8 mouse cellular contexts compared by ENCODE assay signal in the genomic region with DNA sequence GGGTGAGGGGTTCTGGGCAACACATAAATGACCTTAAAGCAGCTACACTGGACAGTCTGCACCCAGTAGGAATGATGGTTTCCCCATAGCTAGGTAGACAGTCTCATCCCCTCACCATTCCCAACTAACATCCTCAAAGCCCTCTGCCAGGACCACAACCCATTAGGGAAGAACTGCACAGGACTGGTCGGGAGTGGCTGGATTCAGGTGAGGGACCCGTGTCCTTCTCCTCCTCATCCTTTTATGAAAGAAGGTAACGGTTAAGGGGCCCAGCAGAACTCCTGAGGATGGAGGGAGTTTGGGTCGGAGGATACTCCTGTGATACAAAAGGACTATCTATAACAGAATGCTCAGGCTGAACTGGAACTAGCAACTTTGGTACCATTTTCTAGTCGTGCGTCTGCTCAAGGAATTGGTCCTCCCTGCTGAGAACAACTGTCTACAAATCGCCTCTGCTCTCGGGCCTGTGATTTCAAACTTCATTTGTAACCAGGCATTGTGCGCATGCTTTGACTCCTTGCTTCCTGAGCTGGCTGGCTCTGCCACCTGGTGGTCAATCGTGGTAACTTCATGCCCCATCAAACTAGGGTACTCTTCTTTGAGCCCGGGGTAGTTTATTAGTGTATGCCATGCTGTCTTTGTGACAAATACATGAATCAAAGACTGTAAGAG.
A peak's percentile ranks its signal among the peaks of the same experiment; 100 is the strongest.
DNase-seq lines count a peak whose midpoint lies in the region; ATAC-seq and TF ChIP-seq lines count a peak whose summit lies in the region.

No protein-coding gene starts in this region.

- no peaks in the 10 kb centered on the region for H3K4me1 ChIP-seq in embryonic facial prominence, embryonic 11.5 days (ENCODE audit: control insufficient read depth, insufficient read depth, low read length)
- H3K4me1 ChIP-seq in heart, adult 2 months (ENCODE audit: control insufficient read depth, insufficient read depth, low read length), result no peaks in the 10 kb centered on the region; the same call in 1 of the 2 replicates
- H3K4me1 ChIP-seq in limb, embryonic 14.5 days (ENCODE audit: control insufficient read depth, insufficient read depth, low read length), result no peaks in the 10 kb centered on the region

- no peak for TF ChIP-seq POLR2A in heart, adult 2 months (IDR thresholded peaks at IDR 0.05; ENCODE audit: insufficient read depth, low read depth, low read length)
- TF ChIP-seq POLR2A in limb, embryonic 14.5 days (IDR thresholded peaks at IDR 0.05; ENCODE audit: borderline replicate concordance, extremely low read depth, insufficient read depth, insufficient read length), result no peak

- peak overlapping the region; percentile 28; the same call in 1 of the 2 replicates for H3K9ac ChIP-seq in embryonic facial prominence, embryonic 11.5 days (replicated peaks; ENCODE audit: low read length)
- H3K9ac ChIP-seq in heart, adult 2 months (ENCODE audit: low read depth, low read length), result no peak overlapping the region
- H3K9ac ChIP-seq in limb, embryonic 14.5 days (ENCODE audit: low read depth, low read length, severe bottlenecking), result 0 out of 2 replicates have a peak overlapping the region, but pooled peaks have one; percentile 3

- no peaks in the 10 kb centered on the region for H3K79me2 ChIP-seq in heart, adult 2 months (replicated peaks; ENCODE audit: control insufficient read depth, insufficient read depth, low read length)

- TF ChIP-seq EP300 in heart, adult 2 months (IDR thresholded peaks at IDR 0.05; ENCODE audit: insufficient read depth, low read depth, low read length), result peak; percentile 82; the same call in 1 of the 2 replicates

- peak; percentile 97 for TF ChIP-seq CTCF in heart, adult 2 months (IDR thresholded peaks at IDR 0.05)

- H3K27ac ChIP-seq in embryonic facial prominence, embryonic 11.5 days (replicated peaks; ENCODE audit: low read depth, low read length), result no peak overlapping the region
- no peak overlapping the region for H3K27ac ChIP-seq in heart, adult 2 months
- H3K27ac ChIP-seq in limb, embryonic 14.5 days (replicated peaks; ENCODE audit: low read depth, low read length), result no peak overlapping the region

- no peaks in the 10 kb centered on the region for H3K9me3 ChIP-seq in embryonic facial prominence, embryonic 11.5 days (replicated peaks; ENCODE audit: control insufficient read depth, low read length)
- H3K9me3 ChIP-seq in limb, embryonic 14.5 days (ENCODE audit: control insufficient read depth, low read length), result no peaks in the 10 kb centered on the region

- H3K36me3 ChIP-seq in embryonic facial prominence, embryonic 11.5 days (replicated peaks; ENCODE audit: control insufficient read depth, insufficient read depth, low read depth, low read length), result no peaks in the 10 kb centered on the region
- no peaks in the 10 kb centered on the region for H3K36me3 ChIP-seq in heart, adult 2 months (ENCODE audit: control insufficient read depth, insufficient read depth, low read length)
- no peaks in the 10 kb centered on the region for H3K36me3 ChIP-seq in limb, embryonic 14.5 days (ENCODE audit: control insufficient read depth, insufficient read depth, low read length)
- no peaks in the 10 kb centered on the region for H3K36me3 ChIP-seq in splenic B cell, adult 2 months (ENCODE audit: control insufficient read depth, insufficient read depth, low read length, poor library complexity, severe bottlenecking)

- H3K4me2 ChIP-seq in embryonic facial prominence, embryonic 11.5 days (ENCODE audit: low read depth, low read length), result no peak overlapping the region
- no peak overlapping the region for H3K4me2 ChIP-seq in limb, embryonic 14.5 days (replicated peaks; ENCODE audit: low read depth, low read length, severe bottlenecking)

- intact Hi-C loops in heart, adult 2 months (cut with DNase I), result loop anchor here (1.0 to 2.0 kb wide), 3 partner anchors 191 to 767 kb away; no protein-coding TSS in a partner anchor

- peak; percentile 44; the same call in 1 of the 2 replicates for ATAC-seq in embryonic facial prominence, embryonic 11.5 days (replicated peaks; ENCODE audit: insufficient number of reproducible peaks, low FRiP score, low TSS enrichment, low read depth)
- ATAC-seq in limb, embryonic 14.5 days (ENCODE audit: low FRiP score, low read depth), result peak; percentile 76

- DNase-seq in 416B (ENCODE audit: low read depth), result peak; percentile 84
- peak; percentile 86 for DNase-seq in adrenal gland, postnatal 14 days
- DNase-seq in embryonic facial prominence, embryonic 11.5 days (ENCODE audit: low spot score), result peak; percentile 86
- DNase-seq in heart, adult 2 months, result peak; percentile 73 to 82
- peak; percentile 78 for DNase-seq in kidney, adult 9 months
- peak; percentile 76 for DNase-seq in limb, embryonic 14.5 days (ENCODE audit: low spot score)
- DNase-seq in natural killer cell, adult 2 months (ENCODE audit: low spot score in 2 of 2), result peak; percentile 60 to 76
- peak; percentile 88 for DNase-seq in splenic B cell, adult 2 months (ENCODE audit: low read depth, low spot score)

- H3K4me3 ChIP-seq in embryonic facial prominence, embryonic 11.5 days (ENCODE audit: low read depth, low read length), result no peak overlapping the region
- no peak overlapping the region for H3K4me3 ChIP-seq in heart, adult 2 months
- H3K4me3 ChIP-seq in limb, embryonic 14.5 days (replicated peaks; ENCODE audit: low read length), result no peak overlapping the region

- H3K27me3 ChIP-seq in embryonic facial prominence, embryonic 11.5 days (ENCODE audit: control insufficient read depth, insufficient read depth, low read length), result no peaks in the 10 kb centered on the region
- H3K27me3 ChIP-seq in heart, adult 2 months (ENCODE audit: control insufficient read depth, insufficient read depth, low read length), result no peaks in the 10 kb centered on the region
- H3K27me3 ChIP-seq in limb, embryonic 14.5 days (ENCODE audit: control insufficient read depth, insufficient read depth, low read length), result no peaks in the 10 kb centered on the region
- no peaks in the 10 kb centered on the region for H3K27me3 ChIP-seq in splenic B cell, adult 2 months (ENCODE audit: control insufficient read depth, insufficient read depth, low read length, poor library complexity, severe bottlenecking)

- 27% methylated on average over 11 of the region's 11 CpGs for WGBS in embryonic facial prominence, embryonic 11.5 days
- 30% methylated on average over 11 of the region's 11 CpGs for WGBS in heart, adult 2 months
- WGBS in limb, embryonic 14.5 days, result 28% methylated on average over 11 of the region's 11 CpGs
